Mouse (Mus musculus) liver, embryonic 14.5 days (tissue): Measurements from ENCODE around the gene Sorcs3.

ENCODE experiments used
- CTCF ChIP-seq: IDR thresholded peaks from 2 replicates; pipeline ENCODE4 v1.5.1; 2016; ENCODE audit warnings: antibody characterized with exemption, low read depth, control low read depth
- EP300 ChIP-seq: IDR thresholded peaks from 2 replicates; pipeline ENCODE4 v1.6.1; 2016; ENCODE audit warnings: antibody characterized with exemption, low read depth

GRCm38 (mm10) chr19:48821283-48821715 is 615.5 kb downstream of the Sorcs3 start:
- TF ChIP-seq CTCF, result no peak
- TF ChIP-seq EP300, result no peak
